Mouse (Mus musculus): Measurements from ENCODE around the gene Cdc42ep3.

The Cdc42ep3 gene

DNA sequence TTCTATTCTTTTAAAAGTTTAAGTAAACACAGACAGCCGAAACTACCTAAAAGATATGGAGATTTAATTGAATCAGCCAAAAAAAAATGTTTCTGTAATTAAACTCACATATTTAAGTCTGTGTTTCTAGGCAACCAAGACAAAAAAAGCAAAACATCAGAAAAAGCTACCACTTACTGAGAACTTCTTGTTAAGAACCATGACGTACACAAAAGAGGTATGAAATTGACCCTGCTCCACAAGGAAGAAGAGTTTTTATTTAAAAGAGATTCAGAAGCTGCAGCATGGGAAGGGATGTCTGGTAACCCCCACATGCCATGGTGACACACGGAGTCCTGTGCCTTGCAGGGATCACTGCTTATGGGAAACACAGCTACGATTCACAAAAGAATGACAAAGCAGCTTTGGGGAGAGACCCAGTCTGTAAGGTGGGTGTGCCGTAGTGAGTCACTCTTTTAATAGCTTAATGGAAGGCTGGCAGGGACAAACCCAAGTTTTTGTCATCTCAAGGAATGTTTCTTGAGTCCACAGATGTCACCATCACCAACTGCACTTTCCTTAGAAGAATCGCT is 69.8 kb downstream of the Cdc42ep3 start:
- DNase-seq = no peak

Measured in kidney, postnatal 4 days (tissue).